Mouse (Mus musculus) induced T-regulatory cell, adult 2 months (primary cell): ENCODE measurements around the gene Per1.
A peak's percentile ranks its signal among the peaks of the same experiment; 100 is the strongest.

Experiments
- DNase-seq: peaks from one replicate; pipeline ENCODE4 v3.0.0-alpha.2; 2012; ENCODE audit warnings: low read depth

The Per1 gene

GRCm38 (mm10) chr11:69133923-69134621 is 39.1 kb downstream of the Per1 start:
- peak; percentile 69 for DNase-seq

- no peak for DNase-seq
Measured at GRCm38 (mm10) chr11:69134622-69134968, 39.6 kb downstream of the Per1 start.

GRCm38 (mm10) chr11:69135361-69135760 is 40.3 kb downstream of the Per1 start:
- no peak for DNase-seq

- no peak for DNase-seq
Measured at GRCm38 (mm10) chr11:69147546-69147945, 52.5 kb downstream of the Per1 start.

GRCm38 (mm10) chr11:69148451-69148960 is 53.5 kb downstream of the Per1 start:
- no peak for DNase-seq

- DNase-seq: no peak
Measured at GRCm38 (mm10) chr11:69149728-69150127, 54.7 kb downstream of the Per1 start.

GRCm38 (mm10) chr11:69150444-69150843 is 55.4 kb downstream of the Per1 start:
- DNase-seq: peak; percentile 76

GRCm38 (mm10) chr11:69151004-69151403 is 56.0 kb downstream of the Per1 start:
- DNase-seq: no peak

GRCm38 (mm10) chr11:69153831-69154230 is 58.8 kb downstream of the Per1 start:
- DNase-seq: no peak

GRCm38 (mm10) chr11:69155351-69155750 is 60.3 kb downstream of the Per1 start:
- no peak for DNase-seq

- no peak for DNase-seq
Measured at GRCm38 (mm10) chr11:69156800-69157199, 61.8 kb downstream of the Per1 start, which contains the start of gene Alox12b. Gene Alox12b (plus strand): TSS chr11:69156989.
